Mouse (Mus musculus) embryonic stem cell, embryonic (primary cell): ENCODE results near the gene Espnl.

Source experiments
- CTCF ChIA-PET, 4 experiments: fragments of 300-600 bp in 2 of 4; fragments of 350-600 bp in 2 of 4; sonication (Branson Sonifier 250); formaldehyde crosslinking; loops; one replicate each; lab custom pipeline; 2022; ENCODE audit warnings: inconsistent platforms in 2 of 4; lab: Charles Lee
- POLR2A ChIA-PET, 4 experiments: fragments of 300-600 bp in 2 of 4; fragments of 350-600 bp in 2 of 4; sonication (Branson Sonifier 250); formaldehyde crosslinking; loops; one replicate each; lab custom pipeline; 2022; ENCODE audit warnings: antibody characterized with exemption in 4 of 4, inconsistent platforms in 1 of 4; lab: Charles Lee

The Espnl gene

GRCm38 (mm10) chr1:91304621-91305020 is 17.3 kb upstream of the Espnl start:
- ChIA-PET POLR2A (no interaction called here), CTCF (no interaction called here)

- ChIA-PET POLR2A (interaction anchor here in 2 of 4 experiments (0.9 to 2.6 kb wide), 9 partner anchors 10 to 104 kb away, joined by 3 to 30 read pairs (median 4); partner anchors contain the start of genes Espnl (in 1 of the 2), Hes6 (in 1 of the 2), Scly (in 1 of the 2) and Ube2f (in 1 of the 2)), CTCF (interaction anchor here in 1 of 4 experiments (0.6 kb wide), 1 partner anchor 1645 kb away, joined by 3 read pairs; no protein-coding TSS in a partner anchor)
Observed at GRCm38 (mm10) chr1:91309366-91310085, 12.3 kb upstream of the Espnl start.

GRCm38 (mm10) chr1:91312273-91312672 is 9.6 kb upstream of the Espnl start:
- POLR2A ChIA-PET = interaction anchor here in 3 of 4 experiments (0.6 to 3.8 kb wide), 6 partner anchors 10 to 140 kb away, joined by 3 to 16 read pairs (median 4); partner anchors contain the start of genes Espnl (in 1 of the 3) and Scly (in 1 of the 3)
- CTCF ChIA-PET = interaction anchor here in 1 of 4 experiments (0.6 kb wide), 1 partner anchor 334 kb away, joined by 6 read pairs; no protein-coding TSS in a partner anchor

- ChIA-PET CTCF (interaction anchor here in 1 of 4 experiments (0.6 to 0.7 kb wide), 2 partner anchors 18 to 96 kb away, joined by 3 to 4 read pairs; no protein-coding TSS in a partner anchor), POLR2A (interaction anchor here (0.5 to 3.8 kb wide), 8 partner anchors 9 to 885 kb away, joined by 3 to 16 read pairs (median 5); partner anchors contain the start of genes Scly (in 2 of the 4), Espnl (in 1 of the 4) and Hes6 (in 1 of the 4))
Observed at GRCm38 (mm10) chr1:91313251-91313650, 8.6 kb upstream of the Espnl start.

GRCm38 (mm10) chr1:91317656-91318055 is 4.2 kb upstream of the Espnl start:
- POLR2A ChIA-PET = interaction anchor here in 3 of 4 experiments (0.6 to 1.5 kb wide), 3 partner anchors 10 to 17 kb away, joined by 3 read pairs; no protein-coding TSS in a partner anchor

GRCm38 (mm10) chr1:91324646-91325045 is 2.8 kb downstream of the Espnl start:
- CTCF ChIA-PET = interaction anchor here in 2 of 4 experiments (0.9 to 1.0 kb wide), 2 partner anchors 22 to 113 kb away, joined by 3 read pairs; no protein-coding TSS in a partner anchor

More at GRCm38 (mm10) chr1:91317656-91318055, 4.2 kb upstream of the Espnl start:
- CTCF ChIA-PET = interaction anchor here in 1 of 4 experiments (0.7 kb wide), 1 partner anchor 817 kb away, joined by 3 read pairs; no protein-coding TSS in a partner anchor

GRCm38 (mm10) chr1:91325488-91326042 is 3.7 kb downstream of the Espnl start:
- POLR2A ChIA-PET = interaction anchor here in 1 of 4 experiments (0.7 to 1.4 kb wide), 2 partner anchors 8 to 369 kb away, joined by 3 to 4 read pairs; no protein-coding TSS in a partner anchor

More at GRCm38 (mm10) chr1:91324646-91325045, 2.8 kb downstream of the Espnl start:
- POLR2A ChIA-PET = interaction anchor here in 2 of 4 experiments (0.6 to 1.4 kb wide), 2 partner anchors 9 to 13 kb away, joined by 3 to 4 read pairs; no protein-coding TSS in a partner anchor

GRCm38 (mm10) chr1:91332102-91332501 is 10.2 kb downstream of the Espnl start:
- CTCF ChIA-PET = interaction anchor here in 3 of 4 experiments (0.6 to 1.4 kb wide), 3 partner anchors 14 to 152 kb away, joined by 3 to 6 read pairs (median 3); partner anchors contain the start of gene Ramp1 (in 1 of the 3)
- POLR2A ChIA-PET = interaction anchor here in 1 of 4 experiments (3.4 kb wide), 1 partner anchor 11 kb away, joined by 14 read pairs; the partner anchor contains the start of gene Espnl

More at GRCm38 (mm10) chr1:91325488-91326042, 3.7 kb downstream of the Espnl start:
- CTCF ChIA-PET = interaction anchor here in 2 of 4 experiments (0.6 to 1.0 kb wide), 2 partner anchors 14 to 21 kb away, joined by 3 to 4 read pairs; no protein-coding TSS in a partner anchor

GRCm38 (mm10) chr1:91333582-91333981 is 11.7 kb downstream of the Espnl start:
- POLR2A ChIA-PET = interaction anchor here in 1 of 4 experiments (0.8 to 1.0 kb wide), 2 partner anchors 9 to 79 kb away, joined by 3 read pairs; no protein-coding TSS in a partner anchor

GRCm38 (mm10) chr1:91337355-91337754 is 15.5 kb downstream of the Espnl start:
- ChIA-PET POLR2A (interaction anchor here in 1 of 4 experiments (1.9 kb wide), 1 partner anchor 8 kb away, joined by 4 read pairs; no protein-coding TSS in a partner anchor), CTCF (interaction anchor here in 2 of 4 experiments (0.5 to 1.7 kb wide), 2 partner anchors 9 to 374 kb away, joined by 4 to 10 read pairs; no protein-coding TSS in a partner anchor)

More at GRCm38 (mm10) chr1:91333582-91333981, 11.7 kb downstream of the Espnl start:
- CTCF ChIA-PET = interaction anchor here in 3 of 4 experiments (0.6 to 1.0 kb wide), 3 partner anchors 12 to 194 kb away, joined by 3 read pairs; no protein-coding TSS in a partner anchor

GRCm38 (mm10) chr1:91344001-91344400 is 22.1 kb downstream of the Espnl start:
- ChIA-PET CTCF (no interaction called here), POLR2A (interaction anchor here in 1 of 4 experiments (0.9 kb wide), 1 partner anchor 22 kb away, joined by 3 read pairs; no protein-coding TSS in a partner anchor)

GRCm38 (mm10) chr1:91344921-91345685 is 23.2 kb downstream of the Espnl start:
- POLR2A ChIA-PET = interaction anchor here in 3 of 4 experiments (0.5 to 3.2 kb wide), 8 partner anchors 8 to 1133 kb away, joined by 3 to 18 read pairs (median 4); partner anchors contain the start of gene Erfe (in 3 of the 3)
- CTCF ChIA-PET = interaction anchor here in 3 of 4 experiments (0.6 to 2.5 kb wide), 13 partner anchors 8 to 1864 kb away, joined by 3 to 10 read pairs (median 4); partner anchors contain the start of genes Erfe (in 1 of the 3) and Lrrfip1 (in 1 of the 3)

- POLR2A ChIA-PET = interaction anchor here in 3 of 4 experiments (0.6 to 3.2 kb wide), 8 partner anchors 11 to 136 kb away, joined by 3 to 18 read pairs (median 4); partner anchors contain the start of genes Erfe (in 2 of the 3) and Hes6 (in 1 of the 3)
- CTCF ChIA-PET = interaction anchor here (0.6 to 2.5 kb wide), 29 partner anchors 8 to 417 kb away, joined by 3 to 12 read pairs (median 4); partner anchors contain the start of genes Erfe (in 2 of the 4), Hes6 (in 1 of the 4), Ramp1 (in 1 of the 4) and Ube2f (in 1 of the 4)
Observed at GRCm38 (mm10) chr1:91346892-91347291, 25.0 kb downstream of the Espnl start.

- ChIA-PET CTCF (interaction anchor here in 2 of 4 experiments (0.6 to 1.5 kb wide), 2 partner anchors 31 to 1513 kb away, joined by 3 read pairs; no protein-coding TSS in a partner anchor), POLR2A (interaction anchor here in 2 of 4 experiments (0.5 to 2.6 kb wide), 4 partner anchors 15 to 106 kb away, joined by 3 to 13 read pairs (median 6); partner anchors contain the start of genes Erfe (in 2 of the 2) and Hes6 (in 1 of the 2))
Observed at GRCm38 (mm10) chr1:91350841-91351240, 29.0 kb downstream of the Espnl start, which contains the start of gene Klhl30. Klhl30 (plus strand) TSS chr1:91351016.

GRCm38 (mm10) chr1:91351249-91351648 is 29.4 kb downstream of the Espnl start:
- CTCF ChIA-PET = interaction anchor here in 2 of 4 experiments (0.6 to 1.5 kb wide), 2 partner anchors 31 to 1513 kb away, joined by 3 read pairs; no protein-coding TSS in a partner anchor
- POLR2A ChIA-PET = interaction anchor here in 2 of 4 experiments (0.5 to 2.6 kb wide), 4 partner anchors 15 to 107 kb away, joined by 3 to 13 read pairs (median 6); partner anchors contain the start of genes Erfe (in 2 of the 2) and Hes6 (in 1 of the 2)
